Mouse (Mus musculus): ENCODE data around the gene BC030867.

- TF ChIP-seq CTCF (conservative IDR thresholded peaks at IDR 0.05; ENCODE audit: low read length) = peak; percentile 68
- no peak for TF ChIP-seq NANOG (IDR thresholded peaks at IDR 0.05; ENCODE audit: borderline replicate concordance, low read length)
Measured at GRCm38 (mm10) chr11:102246871-102247270, 1.8 kb upstream of the BC030867 start.
